15 mouse cellular contexts compared by ENCODE assay signal in genomic region chr16:63806437-63807129, GRCm38 (mm10). TPM values are rescaled to one million over a fixed set of nuclear protein-coding genes. Genes with fewer than 3 reads are reported as not detected.
DNase-seq lines count a peak whose midpoint lies in the region; ATAC-seq lines count a peak whose summit lies in the region.
"Had no signal": no experiment of that assay in that cellular context is flagged by ENCODE, and none has a peak within 500 bp of the region (broad histone marks: within the 10 kb centered on the region; RNA-seq: fewer than 3 reads in every experiment).

No protein-coding gene starts in this region.

- peak overlapping the region; percentile 57 for H3K27ac ChIP-seq in forebrain, embryonic 15.5 days (replicated peaks)
- peak overlapping the region; percentile 48 for H3K27ac ChIP-seq in midbrain, embryonic 11.5 days (ENCODE audit: low read depth, low read length)
- H3K27ac ChIP-seq: liver, embryonic 14.5 days had no signal

- H3K36me3 ChIP-seq in forebrain, embryonic 15.5 days, result no peaks in the 10 kb centered on the region
- H3K36me3 ChIP-seq in midbrain, embryonic 11.5 days (ENCODE audit: control insufficient read depth, insufficient read depth, low read length), result no peaks in the 10 kb centered on the region

- 3% methylated on average over 5 of the region's 5 CpGs for WGBS in forebrain, embryonic 15.5 days
- WGBS in midbrain, embryonic 11.5 days, result 21% methylated on average over 5 of the region's 5 CpGs

- ATAC-seq in forebrain, embryonic 15.5 days (replicated peaks), result peak; percentile 99
- peak; percentile 96 for ATAC-seq in midbrain, embryonic 11.5 days (ENCODE audit: low FRiP score)

- H3K27me3 ChIP-seq in forebrain, embryonic 15.5 days, result no peaks in the 10 kb centered on the region
- H3K27me3 ChIP-seq in midbrain, embryonic 11.5 days (ENCODE audit: control insufficient read depth, insufficient read depth, low read length), result no peaks in the 10 kb centered on the region

- no peak overlapping the region for H3K4me2 ChIP-seq in forebrain, embryonic 15.5 days (replicated peaks)
- H3K4me2 ChIP-seq in midbrain, embryonic 11.5 days, result no peak overlapping the region

- intact Hi-C loops in gastrocnemius, postnatal 36 days (cut with DNase I), result no loop called here
- intact Hi-C loops in heart, postnatal 25 days (cut with DNase I), result no loop called here

- DNase-seq in cerebellum, postnatal 14 days, result peak; percentile 56 to 59
- DNase-seq in cerebellum, adult 9-10 months, result no peak
- DNase-seq in midbrain, embryonic 11.5 days (ENCODE audit: low spot score, missing footprints), result peak; percentile 90
- DNase-seq in retina, embryonic 14.5 days (ENCODE audit: low spot score), result peak; percentile 80
- no peak for DNase-seq in gastrocnemius, postnatal 36 days
- DNase-seq in ovary, adult 18-20 months (ENCODE audit: low spot score), result no peak
- no peak for DNase-seq in heart, postnatal 25 days (ENCODE audit: low spot score)
- DNase-seq: adrenal gland, postnatal 10 days; heart, postnatal 14 days; kidney, postnatal 14 days; thymus, postnatal 14 days had no signal

- no peak overlapping the region for H3K9ac ChIP-seq in forebrain, embryonic 15.5 days (replicated peaks)
- H3K9ac ChIP-seq in midbrain, embryonic 11.5 days (ENCODE audit: low read length), result no peak overlapping the region
- H3K9ac ChIP-seq: liver, embryonic 14.5 days had no signal

- peaks cover 19% of the 10 kb centered on the region for H3K4me1 ChIP-seq in forebrain, embryonic 15.5 days
- peaks cover 8% of the 10 kb centered on the region; the same call in 1 of the 2 replicates for H3K4me1 ChIP-seq in midbrain, embryonic 11.5 days (ENCODE audit: control insufficient read depth, insufficient read depth, low read length)

- no peaks in the 10 kb centered on the region for H3K9me3 ChIP-seq in forebrain, embryonic 15.5 days
- no peaks in the 10 kb centered on the region for H3K9me3 ChIP-seq in midbrain, embryonic 11.5 days (ENCODE audit: control insufficient read depth, low read length)

- H3K4me3 ChIP-seq in forebrain, embryonic 15.5 days, result no peak overlapping the region
- no peak overlapping the region for H3K4me3 ChIP-seq in midbrain, embryonic 11.5 days (ENCODE audit: low read depth, low read length)
- H3K4me3 ChIP-seq: erythroblast, embryonic 14.5 days had no signal

RNA-seq across cellular contexts. Expression of gene Epha3, which starts 57.4 kb away (rescaled TPM):
- polyA plus RNA-seq in forebrain, embryonic 15.5 days (2015; fragmentation: Nextera tagmentation; extraction: Ambion mirVana), result 85.2 and 95.2 TPM in 2 replicates
- 35.0 and 37.9 TPM in 2 replicates for polyA plus RNA-seq in midbrain, embryonic 11.5 days (2014; fragmentation: Nextera tagmentation; extraction: Ambion mirVana)
- under 1 TPM; 0.37 to 0.64 TPM for total RNA-seq in gastrocnemius, postnatal 36 days (2021)
- under 1 TPM; 0.50 to 0.78 TPM for total RNA-seq in heart, postnatal 25 days (2021)
- total RNA-seq: megakaryocyte progenitor cell, adult 5-6 weeks had no signal
- polyA plus RNA-seq: erythroblast, embryonic 14.5 days had no signal

Comparison
In these comparisons a context has a peak if more than half of its experiments do, and no peak if none do; other contexts are left out.
1. DNase-seq: peak in cerebellum, postnatal 14 days (2 of 2), midbrain, embryonic 11.5 days (single experiment) and retina, embryonic 14.5 days (single experiment); none in cerebellum, adult 9-10 months (single experiment), gastrocnemius, postnatal 36 days (0 of 2), ovary, adult 18-20 months (single experiment) and heart, postnatal 25 days (single experiment).